Mouse (Mus musculus) forebrain, embryonic 14.5 days (tissue): ENCODE results near the gene Agtr1b. TPM values are rescaled to one million over a fixed set of nuclear protein-coding genes. Genes with fewer than 3 reads are reported as not detected.

Experiments
- ATAC-seq: fragments of 200-750 bp; cut with Nextera tagmentation; 2 replicates; pipeline ENCODE4 v1.8.0; 2017; ENCODE audit warnings: mild to moderate bottlenecking, moderate library complexity
- DNase-seq: peaks from one replicate; pipeline ENCODE4 v3.0.0-alpha.2; 2015; ENCODE audit warnings: low spot score
- H3K27ac ChIP-seq: fragments of 300-500 bp; sonication (generic); 2 replicates; pipeline ENCODE4 v1.5.1; 2014; ENCODE audit warnings: low read depth, mild to moderate bottlenecking, control low read depth, low read length, moderate library complexity
- H3K27me3 ChIP-seq: fragments of 300-500 bp; sonication (generic); replicated peaks from 2 replicates; pipeline ENCODE4 v1.6.1; 2014; ENCODE audit warnings: low read length, control low read depth, mixed read lengths; ENCODE audit not compliant: control insufficient read depth, insufficient read depth
- H3K36me3 ChIP-seq: fragments of 300-500 bp; sonication (generic); 2 replicates; pipeline ENCODE4 v1.6.1; 2014; ENCODE audit warnings: low read length, control low read depth; ENCODE audit not compliant: control insufficient read depth, insufficient read depth
- H3K4me1 ChIP-seq: fragments of 300-500 bp; sonication (generic); 2 replicates; pipeline ENCODE4 v1.6.1; 2014; ENCODE audit warnings: antibody characterized with exemption, low read length, control low read depth; ENCODE audit not compliant: control insufficient read depth, insufficient read depth
- H3K4me2 ChIP-seq: fragments of 300-500 bp; sonication (generic); 2 replicates; pipeline ENCODE4 v1.6.1; 2014; ENCODE audit warnings: mild to moderate bottlenecking, control low read depth, low read length
- H3K4me3 ChIP-seq: fragments of 300-500 bp; sonication (generic); 2 replicates; pipeline ENCODE4 v1.5.1; 2014; ENCODE audit warnings: low read depth, low read length, control low read depth
- H3K9ac ChIP-seq: fragments of 300-500 bp; sonication (generic); 2 replicates; pipeline ENCODE4 v1.6.1; 2014; ENCODE audit warnings: mild to moderate bottlenecking, low read length, control low read depth, moderate library complexity
- H3K9me3 ChIP-seq: fragments of 300-500 bp; sonication (generic); replicated peaks from 2 replicates; pipeline ENCODE4 v1.6.1; 2016; ENCODE audit warnings: low read length, control low read depth, mixed read lengths; ENCODE audit not compliant: control insufficient read depth
- WGBS: fragments of 180-500 bp; shearing (Covaris S2); extraction: QIAGEN DNeasy Blood & Tissue Kit; methylation state at CpG from one replicate; pipeline ENCODE4 v1.1.7; 2014; 5-methylcytosine and 5-hydroxymethylcytosine counted together
- polyA plus RNA-seq: library from polyadenylated mRNA; unstranded; fragments of >200 nt; fragmentation: Nextera tagmentation; extraction: Ambion mirVana; gene quantifications from 2 replicates; pipeline ENCODE4 v1.2.1, GENCODE M21; 2014

The Agtr1b gene
- polyA plus RNA-seq: 0.26 TPM in 1 of 2 replicates, not detected in the other

DNA sequence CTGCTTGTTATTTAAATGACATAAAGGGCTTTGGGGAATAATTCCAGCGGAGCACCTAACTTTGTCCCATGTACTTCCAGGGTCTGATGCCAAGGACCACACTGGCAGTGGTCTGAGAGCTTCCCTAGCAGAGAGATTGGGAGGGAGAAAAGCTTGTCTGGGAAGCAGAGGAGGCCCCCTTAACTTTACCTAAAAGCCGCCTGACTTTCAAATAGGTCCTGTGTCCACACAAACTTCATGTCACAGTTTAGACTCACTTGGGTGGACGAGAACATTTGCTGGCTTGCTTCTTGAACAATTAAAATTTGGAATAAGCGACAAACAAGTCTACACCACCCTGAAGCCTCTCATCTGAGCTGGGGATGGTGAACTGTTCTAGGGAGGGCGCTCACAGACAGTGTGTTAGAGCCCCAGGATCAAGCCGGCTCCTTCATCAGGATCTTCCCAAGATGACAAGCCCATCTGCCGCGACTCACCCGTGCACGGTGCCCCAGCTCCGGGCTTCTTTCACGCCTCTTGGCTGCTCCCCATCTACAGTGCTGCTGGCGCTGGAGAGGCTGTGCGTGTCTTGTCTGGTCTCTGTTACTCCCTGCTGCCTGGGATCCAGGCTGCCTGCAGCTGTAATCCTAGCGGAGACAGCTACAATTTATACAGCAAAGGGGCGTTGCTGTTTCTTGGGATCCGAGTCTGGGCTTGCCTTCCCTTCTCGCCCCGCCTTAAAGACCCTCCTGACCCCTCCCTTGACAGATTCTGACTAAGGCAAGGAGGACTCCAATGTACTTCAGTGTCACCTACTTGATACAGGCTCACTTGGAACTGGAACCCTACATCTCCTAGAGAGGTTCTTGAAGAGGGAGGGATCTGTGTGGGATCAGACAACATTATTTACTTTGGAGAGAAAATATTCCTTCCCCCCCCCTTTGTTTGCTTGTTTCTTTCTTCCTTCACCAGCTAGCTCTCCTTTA is at the start of gene Agtr1b:
Gene Agtr1b (minus strand): TSS at position 620 of the 965 bp plus-strand sequence.
- WGBS: 9% methylated on average over 19 of the region's 19 CpGs
- peak within 1 kb of the TSS; percentile 41 for H3K4me2 ChIP-seq

DNA sequence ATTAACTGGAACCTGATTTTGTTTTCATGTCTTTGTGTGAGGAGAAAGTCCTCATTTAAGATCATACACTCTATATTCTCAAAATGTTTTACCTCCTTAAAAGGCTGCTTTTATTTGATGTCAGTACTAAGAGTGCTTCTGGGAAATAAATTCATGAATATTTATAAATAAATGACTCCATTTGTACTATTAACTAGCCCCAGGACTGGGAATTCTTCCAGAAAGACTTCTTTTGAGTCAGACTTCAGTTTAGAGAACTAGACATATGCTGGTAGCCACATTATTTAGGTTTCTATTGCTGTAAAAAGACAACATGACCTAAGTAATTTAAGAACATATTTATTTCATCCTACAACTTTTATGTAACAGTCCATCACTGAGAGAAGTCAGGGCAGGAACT is 13.4 kb downstream of the Agtr1b start:
- Histone ChIP-seq H3K4me1 (no peaks in the 10 kb centered on the region), H3K36me3 (no peaks in the 10 kb centered on the region), H3K4me3 (no peak overlapping the region), H3K9me3 (no peaks in the 10 kb centered on the region), H3K9ac (no peak overlapping the region), H3K27ac (no peak overlapping the region), H3K4me2 (no peak overlapping the region), H3K27me3 (no peaks in the 10 kb centered on the region)
- ATAC-seq (no peak), DNase-seq (peak; percentile 29)

More for the DNA sequence above, at the start of gene Agtr1b:
- DNase-seq: peak; percentile 52
- no peaks in the 10 kb centered on the region for H3K27me3 ChIP-seq
- no peak within 1 kb of the TSS for H3K27ac ChIP-seq
- no peaks in the 10 kb centered on the region for H3K36me3 ChIP-seq
- H3K4me3 ChIP-seq: peak within 1 kb of the TSS; percentile 8; the same call in 1 of the 2 replicates
- peak; percentile 92 for ATAC-seq
- peak within 1 kb of the TSS; percentile 51; the same call in 1 of the 2 replicates for H3K9ac ChIP-seq
- H3K4me1 ChIP-seq: no peaks in the 10 kb centered on the region
- no peaks in the 10 kb centered on the region for H3K9me3 ChIP-seq

DNA sequence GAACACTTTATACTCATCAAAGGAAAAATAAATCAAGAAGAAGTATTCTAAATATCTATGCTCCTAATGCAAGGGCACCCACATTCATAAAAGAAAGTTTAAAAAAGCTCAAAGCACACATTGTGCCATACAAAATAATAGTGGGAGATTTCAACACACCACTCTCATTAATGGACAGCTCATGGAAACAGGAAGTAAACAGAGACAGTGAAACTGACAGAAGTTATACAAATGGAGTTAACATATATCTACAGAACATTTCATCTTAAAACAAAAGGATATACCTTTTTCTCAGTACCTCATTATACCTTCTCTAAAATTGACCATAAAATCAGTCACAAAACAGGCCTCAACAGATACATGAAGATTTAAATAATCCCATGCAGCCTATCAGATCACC is 18.8 kb downstream of the Agtr1b start:
- DNase-seq: no peak
- Histone ChIP-seq H3K4me2 (no peak overlapping the region), H3K27me3 (no peaks in the 10 kb centered on the region), H3K36me3 (no peaks in the 10 kb centered on the region), H3K27ac (no peak overlapping the region), H3K4me1 (no peaks in the 10 kb centered on the region), H3K9me3 (no peaks in the 10 kb centered on the region), H3K4me3 (no peak overlapping the region), H3K9ac (no peak overlapping the region)
- ATAC-seq: no peak

DNA sequence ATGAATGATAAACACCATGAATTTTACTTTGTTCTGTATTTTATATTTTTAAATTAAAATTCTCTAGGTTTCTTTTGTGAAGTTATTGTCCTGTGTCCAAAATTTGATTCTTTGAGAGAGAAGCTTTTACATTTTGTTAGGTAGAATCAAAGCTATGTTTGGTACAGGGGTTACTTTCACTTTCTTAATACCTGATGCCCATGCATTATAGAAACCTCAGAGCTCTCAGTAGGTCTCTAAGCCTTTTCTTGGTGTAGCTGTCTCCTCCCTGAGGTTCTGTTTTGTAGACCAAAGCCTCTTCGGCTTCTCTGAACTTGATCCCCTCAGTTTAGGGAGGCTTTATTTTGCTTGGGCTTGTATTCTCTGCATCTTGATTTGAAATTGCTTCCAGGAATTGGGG is 26.6 kb downstream of the Agtr1b start:
- DNase-seq: no peak
- no peak for ATAC-seq
- no peaks in the 10 kb centered on the region for H3K9me3 ChIP-seq
- H3K4me2 ChIP-seq: no peak overlapping the region
- H3K27me3 ChIP-seq: no peaks in the 10 kb centered on the region
- H3K36me3 ChIP-seq: no peaks in the 10 kb centered on the region
- H3K4me1 ChIP-seq: no peaks in the 10 kb centered on the region
- H3K4me3 ChIP-seq: no peak overlapping the region
- H3K27ac ChIP-seq: no peak overlapping the region
- H3K9ac ChIP-seq: no peak overlapping the region
- 97% methylated on average over 1 of the region's 1 CpGs for WGBS

DNA sequence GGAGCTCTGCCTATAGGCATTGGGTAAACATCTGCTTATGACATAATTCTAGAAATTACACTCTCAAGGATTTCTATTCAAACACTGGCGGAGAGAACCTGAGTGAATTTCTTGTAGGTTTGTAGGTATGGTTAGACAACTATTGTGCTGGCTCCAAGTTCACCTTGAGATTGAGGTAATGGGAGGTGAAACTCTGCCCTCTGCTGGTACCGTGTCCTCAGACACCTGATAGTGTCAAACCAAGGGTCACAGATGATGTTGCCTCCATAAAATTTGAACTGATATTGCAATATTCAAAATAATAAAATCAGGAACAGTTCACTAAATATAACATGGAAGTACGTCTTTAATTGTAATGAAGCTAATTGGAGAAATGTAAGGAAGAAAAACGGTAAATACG is 32.3 kb downstream of the Agtr1b start:
- 66% methylated on average over 5 of the region's 5 CpGs for WGBS
- H3K9ac ChIP-seq: no peak overlapping the region

DNA sequence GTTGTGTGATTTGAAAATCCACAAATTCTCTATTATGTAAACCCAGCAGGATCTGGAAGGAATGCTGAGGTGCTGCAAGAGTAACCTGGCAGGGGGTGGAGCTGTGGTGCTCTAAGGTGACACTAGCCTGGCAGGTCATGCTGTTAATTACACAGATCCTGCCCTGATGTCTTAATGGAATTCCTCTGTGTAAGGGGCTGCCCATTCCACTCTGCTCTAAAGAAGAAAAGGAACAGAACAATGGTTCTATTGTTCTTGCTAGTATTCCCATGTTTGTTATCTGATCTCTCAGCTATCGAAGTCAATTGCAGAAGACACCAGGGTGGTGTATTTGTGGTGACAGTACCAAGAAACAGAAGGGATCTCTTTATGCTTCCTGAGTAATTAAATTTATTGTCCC is 49.7 kb downstream of the Agtr1b start:
- no peak for ATAC-seq
- no peak for DNase-seq
- Histone ChIP-seq H3K4me2 (no peak overlapping the region), H3K27me3 (no peaks in the 10 kb centered on the region), H3K27ac (no peak overlapping the region), H3K9me3 (no peaks in the 10 kb centered on the region), H3K9ac (no peak overlapping the region), H3K4me1 (no peaks in the 10 kb centered on the region), H3K36me3 (no peaks in the 10 kb centered on the region), H3K4me3 (no peak overlapping the region)
- 5% methylated on average over 1 of the region's 1 CpGs for WGBS

More for the DNA sequence above, 32.3 kb downstream of the Agtr1b start:
- no peak overlapping the region for H3K27ac ChIP-seq
- H3K4me3 ChIP-seq: no peak overlapping the region
- H3K4me1 ChIP-seq: no peaks in the 10 kb centered on the region
- no peak for DNase-seq
- H3K9me3 ChIP-seq: no peaks in the 10 kb centered on the region
- H3K36me3 ChIP-seq: no peaks in the 10 kb centered on the region
- no peak for ATAC-seq
- no peak overlapping the region for H3K4me2 ChIP-seq
- H3K27me3 ChIP-seq: no peaks in the 10 kb centered on the region

DNA sequence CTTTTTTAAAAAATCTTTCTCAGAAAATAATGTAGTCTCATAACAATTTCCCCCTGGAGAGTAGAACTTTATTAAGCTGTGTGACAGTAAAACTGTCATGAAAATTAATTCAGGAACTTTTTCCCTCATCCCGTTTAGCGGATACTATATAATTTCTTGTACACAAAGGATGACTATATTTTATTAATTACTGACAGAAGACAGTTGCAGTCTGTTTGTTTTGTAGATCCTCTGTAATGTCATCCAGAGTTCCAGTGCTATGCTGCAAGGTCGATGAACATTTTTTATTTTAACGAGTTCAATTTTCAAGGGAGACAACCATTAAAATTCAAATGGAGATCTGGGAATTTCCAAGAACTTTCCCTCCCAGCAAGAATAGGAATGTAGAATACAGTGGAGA is 57.8 kb downstream of the Agtr1b start:
- 88% methylated on average over 4 of the region's 4 CpGs for WGBS
- Histone ChIP-seq H3K27me3 (no peaks in the 10 kb centered on the region), H3K4me2 (no peak overlapping the region), H3K27ac (no peak overlapping the region), H3K36me3 (no peaks in the 10 kb centered on the region), H3K4me3 (no peak overlapping the region), H3K4me1 (no peaks in the 10 kb centered on the region), H3K9me3 (no peaks in the 10 kb centered on the region), H3K9ac (no peak overlapping the region)
- ATAC-seq (no peak), DNase-seq (no peak)

DNA sequence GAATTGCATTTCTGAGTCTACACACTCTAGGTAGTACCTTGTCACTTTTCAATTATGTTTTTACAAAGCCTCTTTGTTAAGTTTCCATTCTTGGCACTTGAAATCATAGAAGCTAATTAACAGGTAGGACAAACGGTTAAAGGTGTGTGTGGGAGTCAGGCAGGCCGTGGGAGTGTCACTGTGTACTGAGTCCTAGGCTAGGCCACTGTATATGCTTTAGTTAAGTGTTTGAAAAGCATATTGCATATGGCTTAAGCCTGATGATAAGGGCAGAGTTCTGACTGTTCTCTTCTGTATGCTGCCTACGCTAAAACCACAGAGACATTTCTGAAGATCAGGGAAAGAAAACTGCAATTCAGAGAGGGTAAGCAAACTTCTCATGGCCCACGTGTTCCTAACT is 59.7 kb downstream of the Agtr1b start:
- no peak for DNase-seq

DNA sequence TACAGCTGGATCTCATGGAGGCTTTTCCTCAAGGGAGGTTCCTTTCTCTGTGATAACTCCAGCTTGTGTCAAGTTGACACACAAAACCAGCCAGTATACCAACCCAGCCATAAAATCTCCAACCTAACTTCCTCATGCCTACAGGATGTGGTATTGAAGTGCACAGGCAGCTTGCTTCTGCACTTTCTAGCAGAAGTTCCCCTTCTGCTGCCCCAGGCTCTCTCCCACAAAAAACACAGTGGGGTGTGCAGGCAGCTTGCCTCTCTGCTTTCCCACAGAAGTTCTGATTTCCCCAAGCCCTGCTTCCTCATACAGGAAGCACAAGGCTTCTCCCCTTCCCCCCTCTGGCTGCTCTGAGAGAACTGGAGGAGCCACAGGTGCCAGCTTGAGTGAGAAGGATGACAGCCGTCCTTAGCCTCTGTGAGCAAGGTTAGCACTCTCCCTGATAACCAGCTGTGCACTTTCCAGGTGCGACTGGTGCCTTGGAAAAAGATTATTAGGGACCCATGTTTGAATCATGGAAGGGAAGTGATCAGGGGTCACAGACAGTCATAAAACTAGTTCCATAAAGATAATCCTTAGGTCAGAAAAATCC is 62.1 kb downstream of the Agtr1b start:
- H3K9ac ChIP-seq: no peak overlapping the region
- 59% methylated on average over 2 of the region's 2 CpGs for WGBS
- H3K27me3 ChIP-seq: no peaks in the 10 kb centered on the region
- no peaks in the 10 kb centered on the region for H3K4me1 ChIP-seq
- H3K9me3 ChIP-seq: no peaks in the 10 kb centered on the region
- no peaks in the 10 kb centered on the region for H3K36me3 ChIP-seq
- ATAC-seq: no peak
- no peak overlapping the region for H3K4me2 ChIP-seq
- H3K27ac ChIP-seq: no peak overlapping the region
- DNase-seq: no peak
- H3K4me3 ChIP-seq: no peak overlapping the region

More for the DNA sequence above, 59.7 kb downstream of the Agtr1b start:
- WGBS: 80% methylated on average over 4 of the region's 4 CpGs
- no peaks in the 10 kb centered on the region for H3K9me3 ChIP-seq
- no peak for ATAC-seq
- H3K4me2 ChIP-seq: no peak overlapping the region
- no peaks in the 10 kb centered on the region for H3K4me1 ChIP-seq
- no peak overlapping the region for H3K4me3 ChIP-seq
- no peak overlapping the region for H3K27ac ChIP-seq
- H3K36me3 ChIP-seq: no peaks in the 10 kb centered on the region
- no peaks in the 10 kb centered on the region for H3K27me3 ChIP-seq
- H3K9ac ChIP-seq: no peak overlapping the region
